Mouse (Mus musculus): ENCODE data around the gene Fam186b. TPM values are rescaled to one million over a fixed set of nuclear protein-coding genes. Genes with fewer than 3 reads are reported as not detected.
"Not testable (repeated sequence)": the region's sequence is repeated elsewhere in the genome, so short reads cannot be mapped to it uniquely, and the experiment has no call there.

Gene Fam186b
- total RNA-seq, 4 experiments from 2014 or later = not detected

- DNase-seq (ENCODE audit: low spot score in 2 of 2) = peak; percentile 43 to 58
These were observed 35.9 kb downstream of the Fam186b start for GRCm38 (mm10) chr15:99259730-99260252.

- DNase-seq (ENCODE audit: low spot score in 2 of 2) = no peak
These were observed 36.4 kb downstream of the Fam186b start for GRCm38 (mm10) chr15:99259167-99259729.

GRCm38 (mm10) chr15:99255241-99255749 lies 40.4 kb downstream of the Fam186b start:
- no peak for DNase-seq (ENCODE audit: low spot score in 2 of 2)

- DNase-seq (ENCODE audit: low spot score in 2 of 2) = no peak
These were observed 41.1 kb downstream of the Fam186b start for GRCm38 (mm10) chr15:99254477-99255005.

- DNase-seq (ENCODE audit: low spot score in 2 of 2) = no peak
These were observed 41.9 kb downstream of the Fam186b start for GRCm38 (mm10) chr15:99253772-99254171.

- DNase-seq (ENCODE audit: low spot score in 2 of 2) = not testable (repeated sequence)
These were observed 42.6 kb downstream of the Fam186b start for GRCm38 (mm10) chr15:99253175-99253479.

GRCm38 (mm10) chr15:99252381-99253174 lies 43.1 kb downstream of the Fam186b start:
- DNase-seq (ENCODE audit: low spot score in 2 of 2) = no peak

GRCm38 (mm10) chr15:99251626-99252380 lies 43.9 kb downstream of the Fam186b start, which contains the start of gene Mcrs1:
TSS of gene Mcrs1 (minus strand) at chr15:99251961.
- peak; percentile 98 to 99 for DNase-seq (ENCODE audit: low spot score in 2 of 2)

GRCm38 (mm10) chr15:99251111-99251510 lies 44.6 kb downstream of the Fam186b start:
- DNase-seq (ENCODE audit: low spot score in 2 of 2) = not testable (repeated sequence)

GRCm38 (mm10) chr15:99249938-99250337 lies 45.8 kb downstream of the Fam186b start:
- DNase-seq (ENCODE audit: low spot score in 2 of 2) = no peak

- DNase-seq (ENCODE audit: low spot score in 2 of 2) = peak; percentile 50 to 61
These were observed 46.7 kb downstream of the Fam186b start for GRCm38 (mm10) chr15:99248972-99249371.

- DNase-seq (ENCODE audit: low spot score in 2 of 2) = not testable (repeated sequence)
These were observed 49.0 kb downstream of the Fam186b start for GRCm38 (mm10) chr15:99246736-99247135.

- no peak for DNase-seq (ENCODE audit: low spot score in 2 of 2)
These were observed 53.6 kb downstream of the Fam186b start for GRCm38 (mm10) chr15:99242045-99242444.

- no peak for DNase-seq (ENCODE audit: low spot score in 2 of 2)
These were observed 54.4 kb downstream of the Fam186b start for GRCm38 (mm10) chr15:99241249-99241648.

- DNase-seq (ENCODE audit: low spot score in 2 of 2) = no peak
These were observed 55.6 kb downstream of the Fam186b start for GRCm38 (mm10) chr15:99240129-99240528.

- no peak for DNase-seq (ENCODE audit: low spot score in 2 of 2)
These were observed 57.7 kb downstream of the Fam186b start for GRCm38 (mm10) chr15:99238006-99238405.

GRCm38 (mm10) chr15:99234326-99235010 lies 61.2 kb downstream of the Fam186b start:
- DNase-seq (ENCODE audit: low spot score in 2 of 2) = no peak

- DNase-seq (ENCODE audit: low spot score in 2 of 2) = no peak
These were observed 62.0 kb downstream of the Fam186b start for GRCm38 (mm10) chr15:99233719-99234118.

- DNase-seq (ENCODE audit: low spot score in 2 of 2) = no peak
These were observed 63.7 kb downstream of the Fam186b start for GRCm38 (mm10) chr15:99231998-99232397.

GRCm38 (mm10) chr15:99226090-99226489 lies 69.6 kb downstream of the Fam186b start:
- DNase-seq (ENCODE audit: low spot score in 2 of 2) = no peak

Data from gastrocnemius, adult 8-10 months (tissue).